ENCODE assay signal across 28 mouse cellular contexts in the genomic region with DNA sequence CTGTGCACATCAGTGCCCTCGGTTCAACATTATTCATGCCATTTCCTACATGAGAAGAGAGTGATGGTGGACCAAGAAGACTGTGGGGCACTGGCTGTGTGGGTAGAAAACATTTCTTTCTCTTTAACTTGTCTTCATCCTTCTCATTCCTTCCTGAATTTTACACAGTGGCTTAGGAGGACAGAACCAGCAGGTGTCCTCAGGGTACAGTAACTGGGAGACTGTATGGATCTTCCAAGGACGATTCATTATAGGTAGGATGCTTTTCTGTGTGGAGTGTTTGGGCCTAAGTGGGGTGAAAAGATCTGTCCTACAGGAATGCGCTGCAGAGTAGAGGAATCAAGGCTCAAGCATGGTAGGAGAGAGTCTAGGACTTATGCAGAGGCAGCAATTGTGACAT.
DNase-seq lines count a peak whose midpoint lies in the region; ATAC-seq and TF ChIP-seq lines count a peak whose summit lies in the region.
"Had no signal": no experiment of that assay in that cellular context is flagged by ENCODE, and none has a peak within 500 bp of the region (broad histone marks: within the 10 kb centered on the region; RNA-seq: fewer than 3 reads in every experiment).

No protein-coding gene starts in this region.

- TF ChIP-seq CTCF in intestine, postnatal 0 days (IDR thresholded peaks at IDR 0.05; ENCODE audit: low read depth): peak; percentile 17; the same call in 1 of the 2 replicates
- peak; percentile 54 for TF ChIP-seq CTCF in midbrain, postnatal 0 days (IDR thresholded peaks at IDR 0.05)
- TF ChIP-seq CTCF in stomach, postnatal 0 days (IDR thresholded peaks at IDR 0.05; ENCODE audit: low read depth): peak; percentile 34

- no peak for TF ChIP-seq EP300 in stomach, postnatal 0 days (optimal IDR thresholded peaks at IDR 0.05)

- no peak for DNase-seq in frontal cortex, postnatal 10 days (ENCODE audit: low spot score in 2 of 2)
- no peak for DNase-seq in midbrain, postnatal 0 days (ENCODE audit: low spot score)
- no peak for DNase-seq in stomach, postnatal 0 days (ENCODE audit: low spot score)
- DNase-seq: adrenal gland, adult 2 months; adrenal gland, postnatal 14 days; B cell, adult 2 months; cerebellum, adult 11-12 months; cerebellum, adult 8-10 months; cerebellum, postnatal 10 days; cerebellum, postnatal 36 days; gastrocnemius, adult 2 months; gastrocnemius, postnatal 14 days; heart, adult 18-20 months; heart, postnatal 10 days; heart, postnatal 4 days; kidney, adult 2 months had no signal

- H3K9me3 ChIP-seq in intestine, postnatal 0 days (ENCODE audit: control insufficient read depth): no peaks in the 10 kb centered on the region
- no peaks in the 10 kb centered on the region for H3K9me3 ChIP-seq in intestine, embryonic 15.5 days
- H3K9me3 ChIP-seq in midbrain, postnatal 0 days (ENCODE audit: low read length): no peaks in the 10 kb centered on the region
- H3K9me3 ChIP-seq in midbrain, embryonic 15.5 days: no peaks in the 10 kb centered on the region
- H3K9me3 ChIP-seq in stomach, postnatal 0 days (ENCODE audit: control insufficient read depth, low read length): no peaks in the 10 kb centered on the region
- H3K9me3 ChIP-seq in hindbrain, embryonic 16.5 days (ENCODE audit: control insufficient read depth, low read length): no peaks in the 10 kb centered on the region
- H3K9me3 ChIP-seq: forebrain, embryonic 10.5 days; hindbrain, embryonic 15.5 days had no signal

- WGBS in intestine, postnatal 0 days: 78% methylated on average over 3 of the region's 3 CpGs
- WGBS in intestine, embryonic 15.5 days: 79% methylated on average over 3 of the region's 3 CpGs
- 83% methylated on average over 3 of the region's 3 CpGs for WGBS in midbrain, postnatal 0 days
- 86% methylated on average over 3 of the region's 3 CpGs for WGBS in midbrain, embryonic 15.5 days
- 78% methylated on average over 3 of the region's 3 CpGs for WGBS in stomach, postnatal 0 days
- WGBS in hindbrain, embryonic 16.5 days: 87% methylated on average over 3 of the region's 3 CpGs

- no peak overlapping the region for H3K4me2 ChIP-seq in intestine, postnatal 0 days (replicated peaks; ENCODE audit: low read depth)
- H3K4me2 ChIP-seq in intestine, embryonic 15.5 days (replicated peaks): no peak overlapping the region
- no peak overlapping the region for H3K4me2 ChIP-seq in midbrain, postnatal 0 days (ENCODE audit: low read depth, low read length, poor library complexity, severe bottlenecking)
- no peak overlapping the region for H3K4me2 ChIP-seq in midbrain, embryonic 15.5 days
- H3K4me2 ChIP-seq in stomach, postnatal 0 days (replicated peaks; ENCODE audit: low read depth): no peak overlapping the region
- H3K4me2 ChIP-seq in hindbrain, embryonic 16.5 days (ENCODE audit: low read length): no peak overlapping the region
- H3K4me2 ChIP-seq: heart, embryonic 11.5 days; hindbrain, embryonic 15.5 days had no signal

- no peak overlapping the region for H3K4me3 ChIP-seq in intestine, postnatal 0 days (ENCODE audit: low read depth, low read length)
- H3K4me3 ChIP-seq in intestine, embryonic 15.5 days (replicated peaks): no peak overlapping the region
- no peak overlapping the region for H3K4me3 ChIP-seq in midbrain, postnatal 0 days (ENCODE audit: low read depth, low read length)
- H3K4me3 ChIP-seq in midbrain, embryonic 15.5 days: no peak overlapping the region
- H3K4me3 ChIP-seq in stomach, postnatal 0 days (ENCODE audit: low read depth, low read length): no peak overlapping the region
- H3K4me3 ChIP-seq in hindbrain, embryonic 16.5 days (ENCODE audit: low read length): no peak overlapping the region
- H3K4me3 ChIP-seq: forebrain, embryonic 10.5 days; gastrocnemius, adult 2 months; hindbrain, embryonic 15.5 days had no signal

- no peak overlapping the region for H3K27ac ChIP-seq in intestine, postnatal 0 days (ENCODE audit: low read depth, low read length)
- H3K27ac ChIP-seq in intestine, embryonic 15.5 days: no peak overlapping the region
- no peak overlapping the region for H3K27ac ChIP-seq in midbrain, postnatal 0 days (ENCODE audit: low read depth, low read length)
- H3K27ac ChIP-seq in midbrain, embryonic 15.5 days: no peak overlapping the region
- no peak overlapping the region for H3K27ac ChIP-seq in stomach, postnatal 0 days (replicated peaks)
- no peak overlapping the region for H3K27ac ChIP-seq in hindbrain, embryonic 16.5 days (ENCODE audit: low read depth, low read length)
- H3K27ac ChIP-seq: forebrain, embryonic 10.5 days; gastrocnemius, adult 2 months; hindbrain, embryonic 15.5 days had no signal

- H3K27me3 ChIP-seq in intestine, postnatal 0 days (replicated peaks; ENCODE audit: control insufficient read depth, insufficient read depth, low read length): no peaks in the 10 kb centered on the region
- H3K27me3 ChIP-seq in intestine, embryonic 15.5 days (replicated peaks): no peaks in the 10 kb centered on the region
- H3K27me3 ChIP-seq in midbrain, postnatal 0 days (ENCODE audit: insufficient read depth, low read length): no peaks in the 10 kb centered on the region
- H3K27me3 ChIP-seq in midbrain, embryonic 15.5 days (replicated peaks): no peaks in the 10 kb centered on the region
- H3K27me3 ChIP-seq in stomach, postnatal 0 days (ENCODE audit: control insufficient read depth, insufficient read depth, low read length): no peaks in the 10 kb centered on the region
- H3K27me3 ChIP-seq in hindbrain, embryonic 16.5 days (replicated peaks; ENCODE audit: control insufficient read depth, insufficient read depth, low read length): no peaks in the 10 kb centered on the region
- H3K27me3 ChIP-seq: CH12.LX; hindbrain, embryonic 15.5 days had no signal

- no peaks in the 10 kb centered on the region for H3K36me3 ChIP-seq in intestine, postnatal 0 days (ENCODE audit: control insufficient read depth, insufficient read depth)
- no peaks in the 10 kb centered on the region for H3K36me3 ChIP-seq in intestine, embryonic 15.5 days
- no peaks in the 10 kb centered on the region for H3K36me3 ChIP-seq in midbrain, postnatal 0 days (ENCODE audit: insufficient read depth, low read length)
- H3K36me3 ChIP-seq in midbrain, embryonic 15.5 days (replicated peaks): no peaks in the 10 kb centered on the region
- H3K36me3 ChIP-seq in stomach, postnatal 0 days (ENCODE audit: control insufficient read depth, insufficient read depth, low read length): no peaks in the 10 kb centered on the region
- H3K36me3 ChIP-seq in hindbrain, embryonic 16.5 days (ENCODE audit: control insufficient read depth, insufficient read depth, low read length): no peaks in the 10 kb centered on the region
- H3K36me3 ChIP-seq: forebrain, embryonic 10.5 days; G1E; hindbrain, embryonic 15.5 days had no signal

- ATAC-seq in frontal cortex, adult (ENCODE audit: low TSS enrichment): peak; percentile 52; the same call in 1 of the 2 replicates
- ATAC-seq in intestine, postnatal 0 days: no peak
- ATAC-seq in intestine, embryonic 15.5 days: no peak
- ATAC-seq in midbrain, postnatal 0 days (ENCODE audit: low FRiP score): no peak
- ATAC-seq in midbrain, embryonic 15.5 days (replicated peaks): no peak
- no peak for ATAC-seq in stomach, postnatal 0 days (ENCODE audit: low FRiP score, low TSS enrichment)
- no peak for ATAC-seq in hindbrain, embryonic 16.5 days
- ATAC-seq: forebrain, embryonic 14.5 days; intestine, embryonic 16.5 days had no signal

- H3K4me1 ChIP-seq in intestine, postnatal 0 days (replicated peaks; ENCODE audit: control insufficient read depth, insufficient read depth, low read length): no peaks in the 10 kb centered on the region
- no peaks in the 10 kb centered on the region for H3K4me1 ChIP-seq in intestine, embryonic 15.5 days (replicated peaks)
- no peaks in the 10 kb centered on the region for H3K4me1 ChIP-seq in midbrain, postnatal 0 days (ENCODE audit: insufficient read depth, low read length)
- no peaks in the 10 kb centered on the region for H3K4me1 ChIP-seq in midbrain, embryonic 15.5 days
- H3K4me1 ChIP-seq in stomach, postnatal 0 days (replicated peaks; ENCODE audit: control insufficient read depth, insufficient read depth): no peaks in the 10 kb centered on the region
- no peaks in the 10 kb centered on the region for H3K4me1 ChIP-seq in hindbrain, embryonic 16.5 days (ENCODE audit: control insufficient read depth, insufficient read depth, low read depth, low read length)
- H3K4me1 ChIP-seq: forebrain, embryonic 10.5 days; hindbrain, embryonic 15.5 days had no signal

- no peak overlapping the region for H3K9ac ChIP-seq in intestine, postnatal 0 days (ENCODE audit: low read depth, low read length)
- no peak overlapping the region for H3K9ac ChIP-seq in intestine, embryonic 15.5 days
- H3K9ac ChIP-seq in midbrain, postnatal 0 days (replicated peaks; ENCODE audit: low read length, poor library complexity, severe bottlenecking): no peak overlapping the region
- H3K9ac ChIP-seq in midbrain, embryonic 15.5 days: no peak overlapping the region
- no peak overlapping the region for H3K9ac ChIP-seq in stomach, postnatal 0 days (ENCODE audit: low read length)
- no peak overlapping the region for H3K9ac ChIP-seq in hindbrain, embryonic 16.5 days (ENCODE audit: low read depth, low read length)
- H3K9ac ChIP-seq: hindbrain, embryonic 15.5 days had no signal
